Mouse (Mus musculus) lung, postnatal 14 days (tissue): ENCODE measurements at regions not wholly inside any gene's neighbourhood (a gene's known extent, or its start where the extent isn't known, plus 50 kb on each side); places are given as distances from the start of the nearest gene placed in this dataset.

ENCODE experiments used
- DNase-seq: peaks from one replicate; pipeline ENCODE4 v3.0.0; 2021

DNA sequence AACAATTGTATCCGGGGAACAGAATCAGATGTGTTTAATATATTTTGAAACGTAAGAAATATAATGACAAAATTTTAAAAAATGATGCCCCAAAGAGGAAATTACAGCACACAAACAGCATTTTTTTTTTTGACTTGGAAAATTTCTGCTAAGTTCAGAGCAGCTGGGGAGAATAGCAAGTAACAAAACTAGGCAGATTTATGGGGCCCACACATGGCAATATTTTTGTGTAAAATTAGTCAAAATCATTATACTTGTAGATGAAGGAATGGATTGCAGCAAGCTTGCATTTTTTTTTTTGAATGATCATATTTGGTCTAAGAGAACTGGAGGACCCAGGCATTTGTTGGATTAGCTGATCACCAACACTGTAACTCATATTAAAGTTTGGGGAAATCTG is 189.4 kb downstream of the Map2k6 start:
- DNase-seq = no peak

GRCm38 (mm10) chr11:110595266-110595862 is 196.4 kb downstream of the Map2k6 start:
- no peak for DNase-seq

GRCm38 (mm10) chr11:110605041-110605882 is 206.3 kb downstream of the Map2k6 start:
- no peak for DNase-seq

DNA sequence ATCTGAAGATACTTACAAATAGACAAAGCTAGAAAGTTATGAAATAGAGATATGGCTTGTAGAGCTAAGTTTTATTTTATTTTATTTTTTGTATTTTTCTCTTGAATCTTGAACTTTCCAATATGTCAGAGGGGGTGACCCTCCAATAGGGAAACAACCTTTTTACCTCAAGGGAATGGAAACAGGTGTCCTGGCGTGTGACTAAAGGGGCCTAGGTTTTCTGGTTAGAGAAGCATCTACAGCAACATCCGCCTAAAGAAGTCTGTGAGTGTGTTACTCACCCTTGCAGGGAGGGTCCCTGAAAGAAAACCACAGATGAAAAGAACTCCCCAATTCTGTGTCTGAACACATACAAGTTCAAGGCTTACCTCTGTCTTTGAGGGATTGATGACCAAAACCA is 210.4 kb downstream of the Map2k6 start:
- no peak for DNase-seq

GRCm38 (mm10) chr11:110610831-110611230 is 211.9 kb downstream of the Map2k6 start:
- no peak for DNase-seq

- no peak for DNase-seq
Observed at GRCm38 (mm10) chr11:110632001-110632400, 233.1 kb downstream of the Map2k6 start.

GRCm38 (mm10) chr11:110633351-110633750 is 234.4 kb downstream of the Map2k6 start:
- DNase-seq = no peak

DNA sequence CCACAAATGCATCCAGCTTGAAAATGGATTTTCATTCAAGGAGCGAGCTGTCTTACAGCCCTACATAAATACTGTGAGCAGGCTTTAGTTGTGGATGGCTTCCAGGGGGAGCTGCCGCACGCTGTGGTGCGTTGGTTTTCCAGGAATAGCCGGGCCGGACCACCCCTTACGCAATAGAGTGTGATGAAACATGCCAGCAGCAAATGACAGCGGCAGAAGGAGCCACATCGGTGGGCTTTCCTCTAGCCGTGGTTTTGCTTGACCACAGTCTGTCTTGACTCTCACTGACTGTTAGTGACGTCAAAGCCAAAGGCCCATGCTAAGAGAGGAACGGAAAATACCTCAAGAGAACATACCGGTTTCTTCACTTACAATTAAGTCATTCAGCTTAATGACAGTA is 243.6 kb downstream of the Map2k6 start:
- DNase-seq = peak; percentile 3

DNA sequence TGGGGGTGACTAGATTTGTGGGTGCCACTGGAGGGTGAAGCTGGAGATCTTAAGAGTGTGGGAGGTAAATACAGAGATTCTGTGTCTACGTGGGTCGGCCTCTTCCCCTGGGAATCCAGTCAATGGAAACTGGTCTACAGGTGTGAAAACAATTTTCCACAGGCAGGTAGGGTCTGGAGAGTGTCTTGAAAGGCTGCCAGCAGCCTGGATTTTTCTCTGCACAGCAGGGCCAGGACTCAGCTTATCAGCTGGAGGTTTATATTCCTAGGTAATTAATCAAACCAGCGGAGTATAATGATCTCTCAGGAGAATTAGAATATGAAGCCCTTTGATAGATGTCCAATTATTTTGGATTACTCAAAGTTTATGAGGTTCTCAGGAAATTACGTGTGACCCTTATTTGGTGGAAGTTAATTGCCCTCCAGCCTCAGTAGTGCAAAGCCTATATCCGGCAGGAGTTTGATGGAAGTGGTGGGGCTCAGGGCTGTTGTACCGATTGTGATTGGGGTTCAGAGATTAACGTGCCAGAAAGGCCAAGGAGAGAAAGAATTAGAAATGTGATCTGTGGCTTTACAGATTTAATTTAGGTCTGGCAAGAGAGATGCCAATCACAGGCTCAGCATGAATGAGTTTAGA is 250.8 kb downstream of the Map2k6 start:
- no peak for DNase-seq

GRCm38 (mm10) chr11:110652068-110652467 is 253.1 kb downstream of the Map2k6 start:
- DNase-seq = no peak

DNA sequence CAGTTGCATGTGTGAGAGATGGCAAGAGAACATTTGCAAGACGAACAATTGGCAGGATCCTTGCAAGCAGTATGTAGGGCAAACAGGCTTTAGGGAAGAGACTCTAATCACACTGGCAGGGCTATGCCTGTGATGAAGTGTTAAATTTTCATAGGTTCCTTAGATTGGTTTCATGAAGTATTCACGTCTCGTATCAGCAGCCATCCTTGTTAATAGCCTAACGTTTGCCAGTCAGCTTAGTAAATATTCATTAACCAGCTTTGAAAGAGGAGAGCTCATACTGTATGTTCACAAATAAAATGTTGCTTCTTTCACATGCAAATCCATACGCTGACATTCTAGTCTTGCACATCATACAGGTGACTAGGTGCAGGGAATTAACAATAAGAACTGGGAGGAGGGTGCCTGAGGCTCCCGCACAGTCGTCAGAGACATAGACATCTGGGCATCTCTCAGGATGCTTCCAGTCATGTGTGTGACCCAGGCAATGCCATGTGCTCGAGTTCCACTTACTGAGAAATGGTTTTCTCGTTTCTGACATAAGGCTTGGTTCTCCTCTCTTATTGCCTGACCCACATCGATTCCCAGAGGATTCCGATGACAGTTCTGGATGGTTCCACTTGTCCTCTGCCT is 257.7 kb downstream of the Map2k6 start:
- no peak for DNase-seq

GRCm38 (mm10) chr11:110657854-110658253 is 258.9 kb downstream of the Map2k6 start:
- no peak for DNase-seq

DNA sequence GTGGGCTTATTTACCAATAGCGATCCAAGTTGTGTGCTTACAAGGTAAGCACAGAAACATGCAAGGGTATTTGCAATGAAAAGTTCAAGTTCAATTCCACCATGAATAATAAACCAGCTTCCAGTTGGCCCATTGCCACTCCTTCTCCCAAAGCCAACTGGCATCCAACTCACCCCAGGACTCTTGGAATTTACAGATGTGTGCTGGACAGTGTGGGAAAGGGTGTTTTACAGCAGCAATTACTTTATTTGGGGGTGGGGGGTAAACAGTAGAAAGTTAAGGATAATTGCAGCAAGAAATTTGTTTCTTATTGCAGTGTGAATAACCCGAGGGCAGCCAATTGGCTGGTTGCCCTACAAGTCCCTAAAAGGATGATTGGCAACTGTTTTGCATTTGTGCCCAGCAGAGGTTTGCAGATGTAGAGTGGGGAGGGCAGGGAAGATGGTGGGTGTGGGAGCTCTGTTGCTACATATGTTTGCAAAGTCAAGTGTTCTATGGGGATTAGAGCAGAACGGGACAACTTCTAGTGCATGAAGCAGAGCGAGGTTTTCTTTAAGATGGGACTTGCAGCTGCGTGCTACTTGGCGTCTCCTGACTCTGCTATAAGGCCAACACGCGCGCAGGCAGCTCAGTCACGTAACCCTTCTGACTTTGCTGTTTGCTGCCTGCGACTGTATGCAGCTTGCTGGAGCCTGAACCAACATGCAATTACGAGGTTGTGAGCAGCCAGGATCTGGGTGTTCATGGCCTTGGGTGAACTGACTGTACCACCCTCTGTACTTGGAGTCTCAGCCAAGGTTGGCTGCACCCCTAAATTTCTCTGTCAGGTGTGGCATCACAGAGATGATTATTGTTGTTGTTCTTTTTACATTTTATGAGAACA is 271.9 kb downstream of the Map2k6 start:
- no peak for DNase-seq

DNA sequence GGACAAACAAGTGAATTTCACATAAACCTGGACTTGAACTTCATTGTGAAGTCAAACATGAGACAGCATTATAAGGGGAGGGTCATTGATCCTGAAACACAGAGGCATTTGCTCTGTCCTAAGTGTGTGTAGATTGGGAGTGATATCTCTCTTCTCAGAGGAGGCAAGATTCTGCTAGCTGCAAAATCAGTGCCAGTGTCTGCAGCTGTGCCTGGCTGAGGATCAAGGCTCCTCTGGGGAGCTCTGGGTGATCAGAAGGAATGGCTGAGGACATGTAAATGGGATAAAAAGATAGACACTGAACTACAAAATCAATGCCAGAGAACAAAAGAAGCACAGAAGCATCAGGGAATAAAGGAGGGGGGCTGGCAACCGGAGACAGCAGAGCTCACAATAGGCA is 274.0 kb downstream of the Map2k6 start:
- no peak for DNase-seq

DNA sequence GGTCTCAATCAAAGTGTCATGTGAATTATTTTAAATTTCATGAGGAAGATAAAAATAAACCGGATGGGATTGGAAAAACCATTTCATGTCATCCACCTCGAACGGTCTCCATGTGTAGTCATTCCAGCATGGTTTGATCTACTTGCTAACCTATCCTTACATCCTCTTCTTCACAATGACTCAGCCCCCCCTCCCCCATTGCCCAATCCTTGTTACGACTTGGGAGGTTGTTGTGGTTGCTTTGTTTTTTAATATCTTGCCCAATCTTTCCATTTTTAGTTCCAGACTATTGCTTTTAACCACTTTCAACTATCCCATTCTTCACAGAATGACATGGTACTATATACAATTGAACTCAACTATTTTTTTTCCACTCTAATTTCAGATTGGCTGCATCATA is 275.0 kb upstream of the Kcnj16 start:
- no peak for DNase-seq

DNA sequence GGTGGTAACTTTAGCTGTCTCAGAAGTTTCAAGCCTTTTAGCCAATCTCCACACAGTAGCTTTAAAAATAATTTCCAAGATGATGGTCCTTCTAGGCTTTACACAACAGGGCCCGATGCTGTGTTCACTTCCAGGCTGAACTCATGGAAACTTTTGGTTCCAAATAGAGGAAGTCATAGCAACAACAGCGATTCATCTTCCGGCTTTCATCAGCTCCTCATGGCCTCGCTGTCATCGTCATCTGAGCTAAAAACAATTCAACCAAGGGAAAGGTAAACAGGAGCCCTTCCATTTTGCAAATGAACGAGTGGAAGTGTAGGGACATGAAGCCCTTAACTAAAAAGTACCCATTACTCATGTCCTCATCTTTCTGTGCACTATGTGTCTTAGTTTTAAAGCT is 270.8 kb upstream of the Kcnj16 start:
- no peak for DNase-seq

- no peak for DNase-seq
Observed at GRCm38 (mm10) chr11:110698342-110698741, 269.5 kb upstream of the Kcnj16 start.

- no peak for DNase-seq
Observed at GRCm38 (mm10) chr11:110700976-110701375, 266.9 kb upstream of the Kcnj16 start.

- DNase-seq = no peak
Observed at GRCm38 (mm10) chr11:110702119-110702518, 265.7 kb upstream of the Kcnj16 start.

DNA sequence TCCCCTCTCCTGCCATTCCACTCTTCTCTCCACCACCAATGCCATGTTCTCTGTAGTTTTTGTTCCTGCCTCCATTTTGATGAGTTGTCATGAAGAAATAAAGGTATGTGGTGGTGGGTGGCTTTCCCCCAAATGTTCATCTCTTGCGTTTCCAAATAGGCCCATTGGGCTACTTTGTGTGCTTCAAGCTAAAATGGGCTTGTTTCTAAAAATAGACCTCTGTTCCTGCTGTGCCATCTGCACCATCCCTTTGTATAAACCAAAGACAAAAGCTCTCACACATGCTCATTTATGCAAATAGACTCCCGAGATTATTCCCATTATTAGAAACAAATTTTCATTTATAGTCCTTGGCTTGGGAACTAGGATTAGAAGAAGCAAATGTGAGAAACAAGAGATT is 264.3 kb upstream of the Kcnj16 start:
- no peak for DNase-seq

DNA sequence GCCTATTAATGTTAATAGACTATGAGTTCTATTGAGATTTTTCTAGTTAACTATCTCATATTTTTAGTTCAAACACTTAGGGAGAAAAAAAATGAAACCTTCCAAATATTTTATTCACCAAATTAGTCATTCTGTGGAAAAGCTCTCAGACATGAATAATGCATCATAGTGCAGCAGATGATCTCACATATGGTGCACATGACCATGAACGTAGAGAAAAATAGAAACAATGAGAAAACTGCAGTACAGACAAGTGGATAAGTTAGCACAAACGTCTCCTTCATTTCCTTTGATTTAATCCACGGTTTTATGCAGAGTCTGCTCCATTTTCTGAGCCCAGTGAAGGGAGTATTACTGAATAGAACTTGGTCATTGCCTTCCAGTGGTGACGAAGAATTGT is 260.5 kb upstream of the Kcnj16 start:
- DNase-seq = no peak

DNA sequence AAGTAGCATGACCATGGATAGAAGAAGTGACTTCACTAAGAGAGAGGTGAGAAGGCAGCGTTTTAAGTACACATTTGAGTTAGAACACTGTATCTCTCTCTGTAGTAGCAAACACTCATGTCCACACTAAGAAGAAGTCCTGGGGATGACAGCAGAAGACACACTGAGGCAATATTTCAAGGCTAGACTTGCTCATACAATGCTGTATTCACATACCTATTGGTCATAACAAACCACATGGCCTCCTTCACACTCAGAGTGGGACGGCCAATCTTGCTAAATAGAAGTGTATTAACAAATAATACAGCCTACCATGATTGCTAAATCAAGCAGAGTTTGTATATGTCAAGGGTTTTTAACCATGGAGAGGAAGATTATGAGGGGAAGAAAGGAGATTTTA is 252.5 kb upstream of the Kcnj16 start:
- DNase-seq = no peak

DNA sequence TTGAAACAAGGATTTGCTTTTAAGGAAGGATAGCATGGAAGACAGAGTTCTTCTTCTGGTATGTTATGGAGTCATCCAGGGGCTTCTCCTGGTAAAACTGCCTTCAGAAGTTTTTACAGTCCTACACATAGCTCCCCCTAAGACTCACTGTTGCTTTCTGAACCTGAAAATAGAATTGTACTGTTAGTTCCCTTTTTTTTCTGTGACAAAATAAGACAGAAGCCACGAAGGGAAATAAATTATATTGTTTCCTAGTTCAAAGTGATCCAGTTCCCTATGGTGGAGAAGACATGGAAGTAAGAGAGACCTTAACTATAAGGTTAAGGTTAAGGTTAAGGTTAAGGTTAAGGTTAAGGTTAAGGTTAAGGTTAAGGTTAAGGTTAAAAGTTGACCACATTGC is 251.5 kb upstream of the Kcnj16 start:
- DNase-seq = no peak
